Mouse (Mus musculus): ENCODE measurements around the gene Magi1.

DNA sequence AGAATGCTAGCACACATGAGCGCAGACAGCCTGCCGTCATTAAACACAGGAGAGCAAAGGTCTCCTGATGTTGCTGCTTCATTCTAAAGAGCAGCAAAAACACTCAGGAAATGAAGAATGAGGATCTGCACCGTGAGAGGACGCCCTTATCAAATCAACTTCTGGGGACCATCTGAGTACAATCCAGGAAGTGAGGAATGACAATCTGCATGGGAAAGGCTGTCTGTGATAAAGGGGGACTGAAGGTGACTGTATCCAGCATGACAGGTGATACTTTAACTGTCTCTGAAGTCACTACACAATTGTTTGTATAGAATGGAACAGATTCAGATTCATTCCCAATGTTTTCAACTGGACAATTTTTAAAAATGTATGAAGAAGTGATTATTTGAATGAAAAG, 456.8 kb downstream of the Magi1 start:
- TF ChIP-seq POLR2A (IDR thresholded peaks at IDR 0.05; ENCODE audit: insufficient read length, low read depth) (no peak), TCF12 (IDR thresholded peaks at IDR 0.05; ENCODE audit: insufficient read depth, poor library complexity, severe bottlenecking) (no peak), E2F4 (IDR thresholded peaks at IDR 0.05; ENCODE audit: insufficient read depth) (no peak), SRF (IDR thresholded peaks at IDR 0.05; ENCODE audit: control insufficient read depth, insufficient read length, low read depth) (no peak), MYOD1 (IDR thresholded peaks at IDR 0.05; ENCODE audit: control insufficient read depth in 1 of 3, insufficient read length in 2 of 3, low read depth in 2 of 3) (no peak)

Measured in myocyte (in vitro differentiated cells).